Mouse (Mus musculus) liver, embryonic 14.5 days (tissue): ENCODE data around the gene Ccl27a.

Experiments used
- CTCF ChIP-seq: IDR thresholded peaks from 2 replicates; pipeline ENCODE4 v1.5.1; 2016; ENCODE audit warnings: antibody characterized with exemption, low read depth, control low read depth
- EP300 ChIP-seq: IDR thresholded peaks from 2 replicates; pipeline ENCODE4 v1.6.1; 2016; ENCODE audit warnings: antibody characterized with exemption, low read depth

GRCm38 (mm10) chr4:41745021-41745420 is 29.0 kb downstream of the Ccl27a start:
- no peak for TF ChIP-seq CTCF
- TF ChIP-seq EP300 = no peak
